Mouse (Mus musculus): ENCODE data around the gene RPS10-NUDT3.

- no peak for TF ChIP-seq CTCF (conservative IDR thresholded peaks at IDR 0.05; ENCODE audit: low read length)
- TF ChIP-seq POU5F1 (IDR thresholded peaks at IDR 0.05; ENCODE audit: borderline replicate concordance, low read length): no peak
Measured at GRCm38 (mm10) chr17:27558845-27559244, 76.2 kb downstream of the RPS10-NUDT3 start.
